Mouse (Mus musculus): ENCODE results near the gene Ddx5. TPM values are rescaled to one million over a fixed set of nuclear protein-coding genes. Genes with fewer than 3 reads are reported as not detected.

Ddx5 gene
- polyA plus RNA-seq, 1 experiment from 2014 or later, result 378 TPM

DNA sequence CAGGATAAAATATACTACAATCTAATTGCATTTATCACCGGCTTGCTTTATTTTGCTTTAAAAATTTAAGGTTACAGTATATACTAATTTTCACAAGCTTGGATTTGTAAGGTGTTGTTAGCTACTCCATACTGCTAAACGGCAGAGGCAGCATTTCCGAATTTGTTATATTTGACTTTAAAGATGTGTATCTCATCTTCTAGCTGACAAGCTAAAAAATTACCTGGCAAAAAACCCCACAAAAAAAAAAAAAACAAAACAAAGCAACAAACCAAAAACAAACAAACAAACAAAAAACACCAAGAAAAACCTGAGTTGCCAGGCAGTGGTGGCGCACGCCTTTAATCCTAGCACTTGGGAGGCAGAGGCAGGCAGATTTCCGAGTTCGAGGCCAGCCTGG is 10.9 kb downstream of the Ddx5 start:
- Histone ChIP-seq H3K27me3 (no peaks in the 10 kb centered on the region), H3K4me2 (peak overlapping the region; percentile 68; the same call in 1 of the 2 replicates), H3K4me3 (peak overlapping the region; percentile 71), H3K4me1 (peaks cover 17% of the 10 kb centered on the region), H3K36me3 (peaks cover 58% of the 10 kb centered on the region), H3K9ac (no peak overlapping the region), H3K27ac (no peak overlapping the region), H3K9me3 (no peaks in the 10 kb centered on the region)
- ATAC-seq (ENCODE audit: borderline replicate concordance, extremely low read depth, low FRiP score, low TSS enrichment), result no peak
- WGBS, result 84% methylated on average over 7 of the region's 7 CpGs

DNA sequence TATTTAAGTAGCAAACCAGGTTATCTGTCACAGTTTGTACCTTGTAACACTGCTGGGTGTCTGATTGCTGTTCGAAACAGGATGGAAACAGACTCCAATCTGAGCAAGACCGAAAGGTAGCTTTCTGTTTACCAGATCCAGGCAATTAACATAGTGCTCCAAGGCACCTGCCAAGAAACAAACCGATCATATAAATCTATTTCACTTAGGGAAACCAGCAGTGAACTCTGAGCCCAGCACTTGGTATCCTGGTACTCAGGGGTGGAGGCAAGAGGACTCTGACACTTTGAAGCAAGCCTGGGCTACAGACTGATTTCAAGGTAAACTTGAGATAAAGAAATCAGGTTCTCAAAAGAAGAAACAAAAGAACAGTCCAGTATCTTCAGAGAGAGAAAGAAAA is 11.6 kb downstream of the Ddx5 start:
- H3K9ac ChIP-seq, result no peak overlapping the region
- no peak overlapping the region for H3K27ac ChIP-seq
- no peaks in the 10 kb centered on the region for H3K27me3 ChIP-seq
- H3K4me1 ChIP-seq, result peaks cover 11% of the 10 kb centered on the region
- no peak for ATAC-seq (ENCODE audit: borderline replicate concordance, extremely low read depth, low FRiP score, low TSS enrichment)
- no peak overlapping the region for H3K4me3 ChIP-seq
- H3K9me3 ChIP-seq, result no peaks in the 10 kb centered on the region
- 0 out of 2 replicates have a peak overlapping the region, but pooled peaks have one; percentile 11 for H3K4me2 ChIP-seq
- 93% methylated on average over 3 of the region's 3 CpGs for WGBS
- peaks cover 57% of the 10 kb centered on the region for H3K36me3 ChIP-seq

DNA sequence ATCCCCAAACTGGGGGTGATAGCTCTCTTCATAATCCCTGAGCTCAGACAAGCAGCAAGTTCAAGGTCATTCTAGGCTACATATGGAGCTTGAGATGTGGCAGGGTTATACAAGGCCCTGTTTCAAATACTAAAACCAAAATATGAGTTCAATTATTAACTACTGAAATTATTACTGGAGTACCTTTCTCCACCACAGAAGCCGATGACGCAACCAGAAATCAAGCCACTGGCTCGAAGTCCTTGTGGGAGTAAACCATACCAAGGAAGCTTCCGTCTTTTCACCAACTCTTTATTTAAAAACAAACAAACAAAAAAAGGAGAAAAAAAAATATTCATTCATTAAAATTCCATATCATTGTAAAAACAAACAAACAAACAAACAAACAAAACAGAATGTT is 12.0 kb downstream of the Ddx5 start:
- H3K9ac ChIP-seq, result no peak overlapping the region
- ATAC-seq (ENCODE audit: borderline replicate concordance, extremely low read depth, low FRiP score, low TSS enrichment), result no peak
- H3K27ac ChIP-seq, result no peak overlapping the region
- peaks cover 57% of the 10 kb centered on the region for H3K36me3 ChIP-seq
- H3K4me2 ChIP-seq, result no peak overlapping the region
- H3K9me3 ChIP-seq, result no peaks in the 10 kb centered on the region
- WGBS, result 87% methylated on average over 4 of the region's 4 CpGs
- H3K4me3 ChIP-seq, result no peak overlapping the region
- H3K4me1 ChIP-seq, result peaks cover 11% of the 10 kb centered on the region
- H3K27me3 ChIP-seq, result no peaks in the 10 kb centered on the region

DNA sequence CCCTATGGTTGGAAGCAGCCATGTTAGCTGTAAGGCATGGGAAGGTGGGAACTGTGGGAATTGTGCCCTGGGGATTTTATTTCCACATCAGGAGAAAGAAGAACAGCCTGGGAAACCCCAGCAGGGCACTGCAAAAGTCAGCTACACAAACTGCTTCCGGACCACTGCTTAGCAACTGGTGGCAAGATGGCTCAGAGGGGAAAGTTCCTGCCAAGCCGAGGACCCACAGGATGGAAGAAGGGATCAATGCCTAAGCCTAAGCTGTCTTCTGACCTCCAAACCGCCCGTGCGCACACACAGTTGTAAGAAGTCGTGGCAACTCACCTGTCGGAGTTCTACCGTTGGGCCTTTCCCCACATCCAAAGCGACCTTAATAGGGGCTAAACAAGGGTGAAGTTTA is 15.9 kb downstream of the Ddx5 start:
- no peak for ATAC-seq (ENCODE audit: borderline replicate concordance, extremely low read depth, low FRiP score, low TSS enrichment)
- Histone ChIP-seq H3K36me3 (peaks cover 73% of the 10 kb centered on the region), H3K9me3 (no peaks in the 10 kb centered on the region), H3K4me2 (no peak overlapping the region), H3K27me3 (no peaks in the 10 kb centered on the region), H3K9ac (no peak overlapping the region), H3K4me1 (peaks cover 8% of the 10 kb centered on the region), H3K27ac (no peak overlapping the region), H3K4me3 (no peak overlapping the region)
- WGBS, result 92% methylated on average over 9 of the region's 9 CpGs

DNA sequence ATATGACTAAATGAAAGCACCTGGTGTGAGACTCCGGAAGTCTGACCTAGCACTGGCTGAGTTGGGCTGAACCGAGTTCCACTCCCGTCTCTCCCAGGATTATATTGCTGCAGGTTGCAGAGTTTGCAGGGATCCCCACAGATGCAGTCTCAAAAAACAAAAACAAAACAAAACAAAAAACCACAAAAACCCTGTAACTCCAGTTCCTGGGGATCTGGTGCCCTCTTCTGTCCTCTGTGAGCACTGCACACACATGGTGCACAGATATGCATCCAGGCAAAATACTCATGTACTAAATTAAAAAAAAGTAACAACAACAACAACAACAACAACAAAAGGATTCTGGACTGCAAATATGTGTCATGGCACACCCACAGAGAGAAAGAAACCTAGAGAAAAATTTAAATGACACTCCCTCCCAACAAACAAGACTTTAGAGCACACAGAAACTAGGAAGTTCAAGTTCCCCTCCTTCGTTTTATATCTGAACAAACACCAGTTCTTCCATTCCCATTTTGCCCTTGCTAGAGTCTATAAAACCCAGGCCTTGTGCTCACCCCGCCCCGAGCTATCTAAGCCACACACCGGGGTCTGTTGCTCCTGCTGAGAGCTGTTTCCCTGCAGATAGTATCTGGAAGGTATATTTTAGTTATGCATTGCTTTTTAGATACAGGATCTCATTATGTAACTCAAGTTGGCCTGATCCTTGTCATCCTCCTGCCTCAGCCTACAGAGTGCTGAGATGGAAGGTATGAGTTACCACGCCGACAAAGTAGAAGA is 18.6 kb downstream of the Ddx5 start:
- H3K4me3 ChIP-seq, result no peak overlapping the region
- H3K27ac ChIP-seq, result no peak overlapping the region
- H3K9ac ChIP-seq, result no peak overlapping the region
- H3K4me2 ChIP-seq, result no peak overlapping the region
- H3K4me1 ChIP-seq, result no peaks in the 10 kb centered on the region
- H3K36me3 ChIP-seq, result peaks cover 85% of the 10 kb centered on the region
- 95% methylated on average over 9 of the region's 9 CpGs for WGBS
- no peak for ATAC-seq (ENCODE audit: borderline replicate concordance, extremely low read depth, low FRiP score, low TSS enrichment)
- no peaks in the 10 kb centered on the region for H3K27me3 ChIP-seq
- no peaks in the 10 kb centered on the region for H3K9me3 ChIP-seq

DNA sequence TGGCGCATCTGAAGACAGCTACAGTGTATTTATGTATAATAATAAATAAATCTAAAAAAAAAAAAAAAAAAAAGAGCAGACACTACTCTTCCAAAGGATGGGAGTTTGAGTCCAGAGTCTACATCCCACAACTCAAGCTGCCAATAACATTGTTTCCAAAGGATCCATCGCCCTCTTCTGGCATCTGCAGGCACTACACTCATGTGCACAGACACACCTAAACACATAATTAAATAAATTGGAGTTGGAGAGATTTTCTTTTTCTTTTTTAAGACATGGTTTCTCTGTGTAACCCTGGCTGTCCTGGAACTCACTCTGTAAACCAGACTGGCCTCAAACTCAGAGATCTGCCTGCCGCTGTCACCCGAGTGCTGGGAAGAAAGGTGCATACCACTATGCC is 21.5 kb downstream of the Ddx5 start:
- ATAC-seq (ENCODE audit: borderline replicate concordance, extremely low read depth, low FRiP score, low TSS enrichment), result no peak
- no peak overlapping the region for H3K27ac ChIP-seq
- peaks cover 8% of the 10 kb centered on the region for H3K4me1 ChIP-seq
- no peak overlapping the region for H3K4me2 ChIP-seq
- peaks cover 61% of the 10 kb centered on the region for H3K36me3 ChIP-seq
- H3K4me3 ChIP-seq, result no peak overlapping the region
- 93% methylated on average over 4 of the region's 4 CpGs for WGBS
- H3K9ac ChIP-seq, result no peak overlapping the region
- no peaks in the 10 kb centered on the region for H3K27me3 ChIP-seq
- no peaks in the 10 kb centered on the region for H3K9me3 ChIP-seq

DNA sequence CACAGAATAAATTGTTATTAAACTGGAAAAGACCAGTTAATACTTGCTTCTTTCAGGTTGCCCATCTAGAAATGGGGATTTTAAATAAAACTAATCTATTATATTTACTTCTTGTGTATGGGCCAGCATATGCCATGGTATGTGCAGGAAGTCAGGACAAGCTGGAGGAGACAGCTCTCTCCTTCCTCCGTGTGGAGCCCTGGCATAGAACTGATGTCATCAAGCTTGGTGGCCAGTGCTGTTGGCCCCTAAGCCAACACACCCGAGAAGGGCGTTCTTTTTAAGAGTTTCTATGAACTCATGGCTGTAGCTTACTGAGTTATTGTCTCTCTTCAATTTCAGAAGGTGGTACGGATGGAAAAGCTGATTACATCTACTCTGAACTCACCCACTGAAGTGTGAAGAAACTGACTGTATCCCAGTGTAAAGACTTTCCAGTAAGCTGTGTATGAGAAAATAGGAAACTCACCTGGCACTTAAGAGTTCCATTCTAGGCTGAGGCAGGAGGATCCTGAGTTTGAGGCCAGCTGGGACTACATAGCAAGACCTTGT is 22.3 kb downstream of the Ddx5 start:
- Histone ChIP-seq H3K27ac (no peak overlapping the region), H3K36me3 (peaks cover 56% of the 10 kb centered on the region), H3K4me1 (peaks cover 16% of the 10 kb centered on the region), H3K27me3 (no peaks in the 10 kb centered on the region), H3K9me3 (no peaks in the 10 kb centered on the region), H3K9ac (no peak overlapping the region), H3K4me3 (no peak overlapping the region), H3K4me2 (no peak overlapping the region)
- no peak for ATAC-seq (ENCODE audit: borderline replicate concordance, extremely low read depth, low FRiP score, low TSS enrichment)
- 87% methylated on average over 4 of the region's 4 CpGs for WGBS

DNA sequence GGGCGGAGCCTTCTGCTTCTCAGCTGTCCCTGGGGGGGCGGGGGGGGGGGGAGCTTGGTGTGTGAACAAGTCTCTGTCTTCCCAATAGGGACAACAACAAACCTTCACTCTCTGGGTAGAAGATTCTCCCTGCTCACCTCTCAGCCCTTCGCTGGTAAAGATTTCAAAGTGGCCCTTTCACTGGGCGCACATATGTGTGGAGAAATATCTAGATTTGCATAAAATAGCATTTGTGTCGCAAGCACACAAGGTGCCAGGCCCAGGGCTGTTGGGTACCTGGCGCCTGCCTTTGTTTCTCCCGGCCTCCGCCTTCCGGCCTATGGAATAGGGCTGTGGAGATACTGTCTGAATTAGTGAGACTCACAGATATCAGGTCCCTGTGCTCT is 26.2 kb downstream of the Ddx5 start:
- peak; percentile 1; the same call in 1 of the 2 replicates for ATAC-seq (ENCODE audit: borderline replicate concordance, extremely low read depth, low FRiP score, low TSS enrichment)

DNA sequence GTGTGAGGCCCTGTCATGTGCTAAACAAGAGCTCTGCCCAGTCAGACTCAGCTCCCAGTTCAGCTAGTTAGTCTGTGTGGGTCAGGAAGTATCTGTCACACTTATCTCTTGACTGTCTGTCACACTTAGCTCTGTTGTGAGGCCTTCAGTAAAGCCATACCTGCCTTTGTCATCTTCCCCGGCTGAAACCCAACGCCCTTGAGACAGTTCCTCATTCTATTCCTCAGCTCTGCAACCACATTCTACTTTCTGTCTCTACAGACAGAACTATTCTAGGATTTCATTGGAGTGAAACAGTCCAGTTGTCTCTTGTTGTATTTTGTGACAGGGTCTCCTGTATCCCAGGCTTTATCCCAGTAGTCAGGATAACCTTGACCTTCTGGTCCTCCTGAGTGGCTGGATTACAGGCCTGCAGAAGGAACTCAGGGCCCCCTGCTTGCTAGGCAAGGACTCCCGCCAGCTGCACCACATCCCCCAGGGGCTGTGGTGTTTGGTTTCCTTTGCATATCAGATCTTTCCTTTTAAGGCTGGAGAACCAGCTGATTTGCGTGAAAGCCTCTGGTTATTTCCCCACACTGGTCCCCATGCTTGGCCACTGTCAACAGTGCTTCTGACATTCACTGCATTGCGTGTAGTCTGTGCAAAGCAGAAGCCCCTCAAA is 26.7 kb downstream of the Ddx5 start:
- peaks cover 21% of the 10 kb centered on the region for H3K4me1 ChIP-seq
- no peak overlapping the region for H3K9ac ChIP-seq
- H3K4me3 ChIP-seq, result no peak overlapping the region
- no peak overlapping the region for H3K4me2 ChIP-seq
- H3K27ac ChIP-seq, result peak overlapping the region; percentile 69
- ATAC-seq (ENCODE audit: borderline replicate concordance, extremely low read depth, low FRiP score, low TSS enrichment), result peak; percentile 88
- WGBS, result 19% methylated on average over 5 of the region's 5 CpGs
- H3K36me3 ChIP-seq, result peaks cover 18% of the 10 kb centered on the region
- no peaks in the 10 kb centered on the region for H3K9me3 ChIP-seq
- no peaks in the 10 kb centered on the region for H3K27me3 ChIP-seq

More for the DNA sequence above, 26.2 kb downstream of the Ddx5 start:
- WGBS, result 70% methylated on average over 9 of the region's 9 CpGs
- Histone ChIP-seq H3K4me3 (no peak overlapping the region), H3K27me3 (no peaks in the 10 kb centered on the region), H3K4me2 (no peak overlapping the region), H3K27ac (peak overlapping the region; percentile 69), H3K36me3 (peaks cover 24% of the 10 kb centered on the region), H3K9ac (no peak overlapping the region), H3K9me3 (no peaks in the 10 kb centered on the region), H3K4me1 (peaks cover 21% of the 10 kb centered on the region)

DNA sequence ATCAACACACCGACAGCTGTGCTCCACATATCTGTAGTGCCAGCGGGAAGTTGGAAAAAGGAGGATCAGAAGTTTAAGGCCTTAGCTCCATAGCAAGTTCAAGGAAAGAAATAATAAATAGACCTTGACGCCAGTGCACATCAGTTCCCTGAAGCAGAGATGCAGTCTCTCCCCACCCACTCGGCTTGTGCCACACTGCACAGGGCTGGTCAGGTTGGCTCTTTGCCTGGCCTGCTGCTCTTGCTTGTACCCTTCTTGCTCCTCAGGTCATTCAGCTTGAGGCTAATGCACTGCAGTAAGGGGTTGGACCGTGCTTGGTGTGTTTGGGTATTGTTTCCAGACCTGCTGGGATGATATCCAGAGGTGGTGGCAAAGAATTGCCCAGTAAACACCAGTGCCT is 28.5 kb downstream of the Ddx5 start:
- 0 out of 2 replicates have a peak, but pooled peaks cover 4% of the 10 kb centered on the region for H3K36me3 ChIP-seq
- H3K4me1 ChIP-seq, result peaks cover 21% of the 10 kb centered on the region
- no peak for ATAC-seq (ENCODE audit: borderline replicate concordance, extremely low read depth, low FRiP score, low TSS enrichment)
- H3K4me3 ChIP-seq, result no peak overlapping the region
- 85% methylated on average over 5 of the region's 5 CpGs for WGBS
- no peak overlapping the region for H3K9ac ChIP-seq
- H3K27me3 ChIP-seq, result no peaks in the 10 kb centered on the region
- no peaks in the 10 kb centered on the region for H3K9me3 ChIP-seq
- no peak overlapping the region for H3K27ac ChIP-seq
- H3K4me2 ChIP-seq, result no peak overlapping the region

DNA sequence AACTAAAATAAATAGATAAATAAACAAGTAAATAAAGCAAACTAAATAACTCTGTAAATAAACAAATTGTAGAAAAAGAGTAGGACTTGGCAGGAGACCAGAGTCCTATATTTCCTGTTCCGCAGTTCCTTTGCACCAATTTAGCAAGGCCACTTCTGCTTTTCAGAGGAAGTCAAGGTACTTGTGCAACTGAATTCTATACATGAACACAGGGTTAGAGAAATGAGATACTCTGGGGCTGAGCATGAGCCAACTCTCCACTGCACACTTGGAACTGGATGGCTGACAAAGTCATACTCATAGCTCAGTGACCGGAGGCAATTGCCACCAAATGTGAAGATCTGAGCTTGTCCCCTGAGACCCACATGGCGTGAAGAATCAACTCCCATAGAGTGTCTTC is 30.0 kb downstream of the Ddx5 start:
- no peak for ATAC-seq (ENCODE audit: borderline replicate concordance, extremely low read depth, low FRiP score, low TSS enrichment)
- Histone ChIP-seq H3K9me3 (no peaks in the 10 kb centered on the region), H3K27ac (no peak overlapping the region), H3K4me1 (peaks cover 21% of the 10 kb centered on the region), H3K4me3 (no peak overlapping the region), H3K4me2 (no peak overlapping the region), H3K9ac (no peak overlapping the region), H3K36me3 (no peaks in the 10 kb centered on the region), H3K27me3 (no peaks in the 10 kb centered on the region)
- WGBS, result 92% methylated on average over 3 of the region's 3 CpGs

DNA sequence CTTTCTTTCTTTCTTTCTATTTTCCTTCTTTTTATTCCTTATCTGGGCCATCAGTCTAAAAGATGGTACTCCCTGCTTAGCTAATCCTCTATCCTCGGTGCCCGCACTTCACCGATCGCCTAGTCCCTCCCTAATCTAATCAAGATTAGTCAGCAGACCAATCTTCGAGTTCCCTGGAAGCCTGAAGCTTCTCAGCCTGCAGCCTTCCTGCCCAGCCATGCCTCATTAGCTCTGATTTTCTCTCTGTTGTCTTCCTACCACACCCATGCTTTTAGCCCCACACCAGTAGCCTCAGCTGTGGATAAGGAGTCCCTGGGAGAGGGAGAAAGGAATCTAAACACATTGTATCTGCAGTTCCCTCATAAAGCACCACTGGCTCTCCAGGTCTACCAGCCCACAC is 33.4 kb downstream of the Ddx5 start:
- H3K36me3 ChIP-seq, result no peaks in the 10 kb centered on the region
- H3K9ac ChIP-seq, result no peak overlapping the region
- no peak for ATAC-seq (ENCODE audit: borderline replicate concordance, extremely low read depth, low FRiP score, low TSS enrichment)
- H3K9me3 ChIP-seq, result no peaks in the 10 kb centered on the region
- 52% methylated on average over 5 of the region's 5 CpGs for WGBS
- H3K4me3 ChIP-seq, result no peak overlapping the region
- H3K4me2 ChIP-seq, result no peak overlapping the region
- H3K27ac ChIP-seq, result no peak overlapping the region
- H3K27me3 ChIP-seq, result no peaks in the 10 kb centered on the region
- H3K4me1 ChIP-seq, result 0 out of 2 replicates have a peak, but pooled peaks cover 3% of the 10 kb centered on the region
